Mouse (Mus musculus) inflammation-experienced regulatory T-cells, adult 6 months (primary cell): ENCODE results near the gene Snph. TPM values are rescaled to one million over a fixed set of nuclear protein-coding genes. Genes with fewer than 3 reads are reported as not detected.

Experiments
- polyA plus RNA-seq, 3 experiments: library from polyadenylated mRNA; unstranded; fragments of 100-300 nt; shearing (Covaris generic); gene quantifications; one replicate each; pipeline ENCODE4 v1.2.1; 2017

Gene Snph
- polyA plus RNA-seq, 3 experiments from 2014 or later, result not detected

Other genes starting within 250 kb of the Snph start
- gene 4921509C19Rik, start 156.4 kb downstream of the Snph start, polyA plus RNA-seq, result not detected
- gene Nsfl1c, start 138.4 kb downstream of the Snph start, polyA plus RNA-seq, result 100 to 1,000 TPM; 119 to 162 (median 150) TPM
- 100 to 1,000 TPM; 214 to 399 (median 264) TPM for gene Fkbp1a, start 90.1 kb downstream of the Snph start, polyA plus RNA-seq
- 100 to 1,000 TPM in 1 of 3 experiments, 10 to 100 TPM in 2; 81.9 to 119 (median 91.2) TPM for gene Sdcbp2, start 60.0 kb downstream of the Snph start, polyA plus RNA-seq
- gene Rad21l, start 35.9 kb upstream of the Snph start, polyA plus RNA-seq, result not detected
- gene Tmem74b, start 69.4 kb upstream of the Snph start, polyA plus RNA-seq, result not detected
- 10 to 100 TPM; 67.0 to 79.2 (median 76.2) TPM for gene Psmf1, start 111.6 kb upstream of the Snph start, polyA plus RNA-seq
- gene Rspo4, start 210.3 kb upstream of the Snph start, polyA plus RNA-seq, result not detected